Comparison of ENCODE assay signal across 8 mouse cellular contexts in the genomic region with DNA sequence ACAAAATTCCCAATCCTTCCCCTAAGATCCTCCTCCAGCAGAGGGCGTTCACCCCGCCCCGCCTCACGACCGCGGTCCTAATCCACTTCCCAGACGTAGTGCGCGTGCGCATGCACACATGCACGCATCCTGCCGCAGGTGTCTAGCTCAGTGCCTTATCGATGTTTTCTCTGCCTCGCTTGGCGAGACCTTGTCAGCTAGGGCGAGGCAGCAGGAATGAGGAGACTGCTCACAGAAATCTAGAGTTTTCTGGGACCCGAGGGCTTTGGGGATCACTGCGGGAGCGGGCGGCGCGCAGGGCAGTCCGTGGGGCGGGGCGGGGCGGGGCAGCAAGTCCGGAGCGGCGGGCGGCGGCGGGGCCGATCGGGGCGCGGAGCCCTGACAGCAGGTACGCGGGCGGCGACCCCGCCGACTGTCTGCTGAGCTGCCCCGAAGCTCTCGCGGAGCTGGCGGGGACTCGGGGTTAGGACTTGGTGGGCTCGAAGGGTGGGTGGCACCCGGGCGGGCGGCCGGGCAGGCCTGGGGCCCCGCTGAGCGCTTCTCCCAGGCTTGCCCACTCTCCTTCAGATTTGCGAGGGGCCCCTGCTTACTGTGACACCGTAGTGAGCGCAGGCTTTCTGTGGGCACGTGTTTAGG. TPM values are rescaled to one million over a fixed set of nuclear protein-coding genes. Genes with fewer than 3 reads are reported as not detected.
A peak's percentile ranks its signal among the peaks of the same experiment; 100 is the strongest.
DNase-seq lines count a peak whose midpoint lies in the region; ATAC-seq and TF ChIP-seq lines count a peak whose summit lies in the region.

A gene (plus strand): TSS at position 314 of the 636 bp plus-strand sequence.

- ATAC-seq in hindbrain, postnatal 0 days = peak; percentile 86
- ATAC-seq in megakaryocyte, adult 5-6 weeks (ENCODE audit: poor library complexity, severe bottlenecking) = peak; percentile 89

- DNase-seq in WW6 (ENCODE audit: low read depth, low spot score) = peak; percentile 78
- DNase-seq in cerebellum, postnatal 4 days (ENCODE audit: low spot score in 2 of 2) = peak; percentile 82 to 93
- peak; percentile 97 for DNase-seq in gastrocnemius, adult 2 months
- DNase-seq in hindbrain, postnatal 0 days (ENCODE audit: low spot score) = peak; percentile 98
- peak; percentile 92 for DNase-seq in left cerebral cortex, adult 2 months (ENCODE audit: extremely low spot score in 1 of 2, low spot score in 2 of 2)
- peak; percentile 94 for DNase-seq in right cerebral cortex, adult 2 months (ENCODE audit: low spot score in 2 of 2)
- DNase-seq in urinary bladder, postnatal 14 days (ENCODE audit: low spot score) = peak; percentile 96

- intact Hi-C loops in gastrocnemius, adult 2 months (cut with DNase I) = loop anchor here (2.0 kb wide), 1 partner anchor 103 kb away; no protein-coding TSS in a partner anchor
- intact Hi-C loops in left cerebral cortex, adult 2 months (cut with DNase I) = loop anchor here (2.0 to 5.0 kb wide), 2 partner anchors 49 to 102 kb away; no protein-coding TSS in a partner anchor

- under 1% methylated on average over 57 of the region's 58 CpGs for WGBS in hindbrain, postnatal 0 days

- H3K4me3 ChIP-seq in gastrocnemius, adult 2 months = peak within 1 kb of the TSS; percentile 90
- H3K4me3 ChIP-seq in hindbrain, postnatal 0 days (ENCODE audit: low read length) = peak within 1 kb of the TSS; percentile 63
- peak within 1 kb of the TSS; percentile 82 for H3K4me3 ChIP-seq in left cerebral cortex, adult 2 months

- peak within 1 kb of the TSS; percentile 98 for H3K27ac ChIP-seq in gastrocnemius, adult 2 months
- H3K27ac ChIP-seq in hindbrain, postnatal 0 days = peak within 1 kb of the TSS; percentile 90
- H3K27ac ChIP-seq in left cerebral cortex, adult 2 months = peak within 1 kb of the TSS; percentile 98

- peaks cover 16% of the 10 kb centered on the region; the same call in 1 of the 2 replicates for H3K27me3 ChIP-seq in hindbrain, postnatal 0 days (ENCODE audit: insufficient read depth, low read length)

- peak within 1 kb of the TSS; percentile 79 for H3K9ac ChIP-seq in hindbrain, postnatal 0 days (replicated peaks; ENCODE audit: low read length)

- H3K9me3 ChIP-seq in hindbrain, postnatal 0 days (ENCODE audit: low read length) = no peaks in the 10 kb centered on the region

- H3K4me1 ChIP-seq in hindbrain, postnatal 0 days (ENCODE audit: insufficient read depth, low read length) = peaks cover 13% of the 10 kb centered on the region; the same call in 1 of the 2 replicates

- peak; percentile 90 for TF ChIP-seq CTCF in gastrocnemius, adult 2 months (IDR thresholded peaks at IDR 0.05)
- peak; percentile 91 for TF ChIP-seq CTCF in hindbrain, postnatal 0 days (IDR thresholded peaks at IDR 0.05; ENCODE audit: low read depth)
- TF ChIP-seq CTCF in left cerebral cortex, adult 2 months (IDR thresholded peaks at IDR 0.05) = peak; percentile 88

- no peaks in the 10 kb centered on the region for H3K36me3 ChIP-seq in hindbrain, postnatal 0 days (ENCODE audit: insufficient read depth, low read length)

- peak within 1 kb of the TSS; percentile 78 for H3K4me2 ChIP-seq in hindbrain, postnatal 0 days (ENCODE audit: low read depth, low read length)

RNA-seq across cellular contexts. Expression of the gene that starts here (rescaled TPM):
- total RNA-seq in gastrocnemius, adult 2 months (2021) = 100 to 1,000 TPM; 129 to 139 TPM
- total RNA-seq in hindbrain, postnatal 0 days (2014; rRNA removed) = 124 and 132 TPM in 2 replicates
- polyA plus RNA-seq in hindbrain, postnatal 0 days (2015; fragmentation: Nextera tagmentation; extraction: Ambion mirVana) = 145 and 153 TPM in 2 replicates
- total RNA-seq in left cerebral cortex, adult 2 months (2021) = 100 to 1,000 TPM; 369 to 376 TPM
- 30.6 and 38.8 TPM in 2 replicates for total RNA-seq in megakaryocyte, adult 5-6 weeks (2015)
- 41.0 and 61.7 TPM in 2 replicates for total RNA-seq in megakaryocyte, adult 5-6 weeks (2017)

Comparison
In these comparisons a context has a peak if more than half of its experiments do, and no peak if none do; other contexts are left out.
1. Peak in every context shown above with its lines: DNase-seq, ATAC-seq, H3K4me3 ChIP-seq and H3K27ac ChIP-seq.